Mouse (Mus musculus) embryo, embryonic 9.5 days (tissue): Measurements from ENCODE around the gene Gm5155.
"Not testable (repeated sequence)": the region's sequence is repeated elsewhere in the genome, so short reads cannot be mapped to it uniquely, and the experiment has no call there.

Experiments
- DNase-seq: peaks from one replicate; pipeline ENCODE4 v3.0.0-alpha.2; 2017; ENCODE audit errors: extremely low spot score

The Gm5155 gene

GRCm38 (mm10) chr7:17871467-17871866, at the start of gene Gm5155:
Gene Gm5155, plus strand, starts transcription at chr7:17871767.
- DNase-seq: no peak

- no peak for DNase-seq
Measured at GRCm38 (mm10) chr7:17870776-17871175, 791 bp upstream of the Gm5155 start.

- not testable (repeated sequence) for DNase-seq
Measured at GRCm38 (mm10) chr7:17895341-17895740, 23.8 kb downstream of the Gm5155 start.

- DNase-seq: no peak
Measured at GRCm38 (mm10) chr7:17903146-17903915, 31.8 kb downstream of the Gm5155 start.
